Mouse (Mus musculus) right cerebral cortex, postnatal 4 days (tissue): Measurements from ENCODE around the gene Dnal1.
A peak's percentile ranks its signal among the peaks of the same experiment; 100 is the strongest.

Source experiments
- DNase-seq: peaks from one replicate; pipeline ENCODE4 v3.0.0-alpha.2; 2022

Gene Dnal1

DNA sequence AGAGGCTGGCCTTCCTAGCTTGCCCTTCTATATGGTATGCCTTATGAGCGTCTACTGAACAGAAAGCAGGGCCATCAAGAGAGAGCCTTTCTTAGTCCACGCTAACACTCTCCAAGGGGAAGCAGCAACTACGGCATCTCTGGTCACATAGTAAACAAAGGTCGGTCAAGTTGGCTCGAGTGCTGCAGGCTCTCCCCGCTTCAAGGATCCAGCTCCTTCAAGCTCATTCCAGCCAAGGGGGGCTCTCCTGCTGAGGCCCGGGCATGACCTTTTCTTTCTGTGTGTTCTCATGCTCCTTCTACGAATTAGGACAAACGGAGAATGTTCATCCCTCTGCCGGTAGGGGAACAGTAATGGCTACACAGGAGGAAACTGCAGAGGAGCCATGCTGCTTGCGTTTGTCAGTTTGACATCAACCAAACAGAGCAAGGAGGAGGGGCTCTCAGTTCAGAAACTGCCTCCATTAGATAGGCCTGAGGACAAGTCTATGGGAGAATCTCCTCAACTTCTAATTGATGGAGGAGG is 49.5 kb downstream of the Dnal1 start:
- DNase-seq, result no peak

DNA sequence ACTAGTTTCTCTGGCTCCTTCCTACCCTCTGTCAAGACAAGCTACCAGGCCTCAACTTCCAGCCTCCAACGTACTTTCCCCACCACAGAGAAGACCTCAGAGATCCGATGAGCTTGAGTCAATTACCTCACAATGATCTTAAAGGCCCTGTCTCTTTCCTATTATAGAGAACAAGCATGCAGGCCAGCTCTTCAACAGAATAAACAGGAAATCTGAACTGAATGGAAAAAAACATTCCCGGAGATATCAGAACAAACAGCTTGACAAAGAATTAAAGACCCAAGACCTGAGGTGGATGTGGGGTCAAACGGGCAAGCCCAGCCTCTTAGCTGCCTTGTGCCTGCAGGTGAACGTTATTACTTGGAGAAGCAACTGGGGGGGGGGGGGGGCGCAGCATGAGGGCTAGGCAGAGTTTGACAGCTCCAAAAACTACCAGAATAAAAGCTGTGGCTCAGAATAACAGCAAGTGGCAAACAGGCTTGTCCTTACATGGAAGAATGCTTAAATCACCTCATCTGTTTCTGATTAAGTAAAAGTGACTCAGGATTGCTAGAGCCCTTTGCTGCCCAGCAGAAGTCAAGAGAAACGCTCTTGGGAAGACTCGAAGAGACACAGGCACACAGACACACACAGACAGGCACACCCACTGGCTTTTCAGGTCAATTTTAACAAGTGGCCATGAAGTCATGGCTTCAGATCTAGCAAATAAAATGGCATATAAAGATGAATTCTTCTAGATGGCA is 51.6 kb downstream of the Dnal1 start:
- no peak for DNase-seq

DNA sequence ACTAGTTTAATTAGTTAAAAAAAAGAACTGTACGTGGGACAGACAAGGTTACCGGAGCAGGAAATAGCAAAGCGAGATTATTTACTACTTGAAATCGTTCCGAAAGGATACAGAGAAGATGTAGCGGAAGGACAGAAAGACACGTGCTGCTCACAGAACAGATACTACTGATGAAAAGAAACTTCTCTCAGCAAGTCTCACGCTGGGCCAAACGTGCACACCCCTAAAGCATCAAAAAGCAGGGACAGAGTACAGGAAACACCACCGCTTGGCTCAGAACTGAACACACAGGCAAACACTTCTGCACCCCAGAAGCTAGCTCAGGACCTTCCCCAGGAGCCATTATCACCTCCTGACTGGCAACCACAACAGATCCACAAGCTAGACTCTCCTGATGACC is 56.4 kb downstream of the Dnal1 start:
- DNase-seq, result no peak

DNA sequence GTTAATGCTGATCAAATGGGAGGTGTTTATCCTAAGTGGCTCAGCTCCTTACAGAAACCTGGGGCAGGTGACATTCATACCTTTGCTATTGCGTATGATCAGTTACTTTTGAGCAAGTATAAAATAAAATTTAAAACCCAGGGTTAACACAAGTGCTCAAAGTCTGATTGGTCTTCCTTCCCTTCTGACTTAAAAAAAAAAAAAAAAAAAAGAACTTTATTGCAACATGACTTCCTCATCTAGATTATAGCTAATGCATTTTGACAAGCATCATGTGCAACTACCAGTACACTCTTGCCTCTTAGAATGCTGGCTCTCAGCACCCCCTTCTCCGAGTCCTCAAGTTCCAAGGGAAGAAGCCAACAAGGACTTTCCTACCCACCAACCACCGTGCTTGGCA is 58.0 kb downstream of the Dnal1 start:
- no peak for DNase-seq

DNA sequence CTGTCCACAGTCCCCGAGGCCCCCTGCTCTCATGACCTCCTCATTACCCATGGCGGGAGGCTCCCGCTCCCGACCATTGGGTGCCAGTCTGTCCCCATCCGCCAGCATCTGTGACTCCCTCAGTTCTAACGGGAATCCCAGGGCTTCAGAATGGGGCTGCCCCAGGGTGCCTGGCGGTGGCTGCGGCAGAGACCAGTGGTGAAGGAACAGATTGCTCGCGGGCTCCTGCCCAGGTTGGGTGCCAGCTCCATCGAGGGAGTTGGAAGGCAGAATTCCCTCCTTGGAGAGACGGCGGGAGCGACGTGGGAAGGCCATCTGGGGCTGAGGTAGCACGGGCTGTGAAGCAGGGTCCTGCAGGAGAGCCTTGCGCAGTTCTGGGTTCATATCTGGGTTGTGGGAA is 58.7 kb downstream of the Dnal1 start:
- DNase-seq, result no peak

DNA sequence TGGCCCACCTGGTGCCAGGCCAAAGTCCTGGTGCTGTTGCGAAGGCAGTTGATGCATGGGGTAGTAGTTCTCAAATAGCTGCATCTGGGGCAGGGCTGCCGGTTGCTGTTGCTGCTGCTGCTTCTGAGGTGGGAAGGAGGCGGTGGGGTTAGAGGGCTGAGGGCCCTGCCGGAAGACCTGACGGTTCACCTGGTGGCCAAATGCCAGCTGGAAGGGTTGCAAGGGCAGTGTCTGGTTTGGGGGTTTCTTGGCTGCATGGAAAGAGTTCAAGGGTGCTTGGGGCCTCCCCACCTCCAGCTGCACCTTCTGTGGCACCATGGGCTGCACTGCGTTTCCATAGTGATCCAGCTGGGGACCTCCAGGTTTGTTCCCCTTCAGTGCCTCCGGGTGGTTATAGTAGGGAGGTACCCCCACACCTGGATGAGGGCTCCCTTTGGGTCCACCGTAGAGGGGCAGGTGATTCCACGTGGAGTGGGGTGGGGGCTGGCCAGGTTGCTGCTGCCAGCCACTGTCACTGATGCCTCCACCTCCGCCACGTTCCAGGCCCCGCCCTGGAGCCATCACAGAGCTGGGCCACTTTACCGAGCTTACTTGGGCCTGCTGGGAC is 59.2 kb downstream of the Dnal1 start:
- DNase-seq, result no peak

DNA sequence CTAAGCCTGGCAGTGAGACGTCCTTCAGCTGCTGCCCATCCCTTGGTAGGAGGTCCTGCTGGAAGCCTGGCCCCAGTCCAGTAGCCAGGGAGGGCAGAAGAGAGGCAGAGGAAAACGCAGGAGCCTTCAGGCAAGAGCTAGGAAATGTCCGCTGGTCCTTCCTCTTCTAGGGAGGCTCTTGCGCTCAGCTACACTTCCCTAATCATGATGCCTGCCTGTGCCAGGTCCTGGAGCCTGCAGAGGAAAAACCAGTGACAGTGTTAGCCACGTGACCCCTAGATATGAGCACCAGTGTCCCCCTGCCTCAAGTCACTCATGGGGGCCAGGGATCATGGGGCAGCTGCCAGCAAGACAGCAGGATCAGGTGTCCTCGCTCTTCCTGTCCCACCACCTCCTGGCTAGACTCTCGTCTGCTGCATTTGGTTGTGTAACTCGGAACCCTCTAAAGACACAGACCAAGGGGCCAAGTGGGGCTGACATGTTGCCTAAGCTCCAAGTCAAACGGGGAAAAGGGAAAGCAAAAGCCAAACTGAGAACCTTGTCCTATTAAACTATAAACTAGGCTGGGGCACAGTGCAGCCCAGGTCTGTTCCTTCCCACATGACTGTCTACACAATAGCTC is 60.1 kb downstream of the Dnal1 start:
- DNase-seq, result no peak

DNA sequence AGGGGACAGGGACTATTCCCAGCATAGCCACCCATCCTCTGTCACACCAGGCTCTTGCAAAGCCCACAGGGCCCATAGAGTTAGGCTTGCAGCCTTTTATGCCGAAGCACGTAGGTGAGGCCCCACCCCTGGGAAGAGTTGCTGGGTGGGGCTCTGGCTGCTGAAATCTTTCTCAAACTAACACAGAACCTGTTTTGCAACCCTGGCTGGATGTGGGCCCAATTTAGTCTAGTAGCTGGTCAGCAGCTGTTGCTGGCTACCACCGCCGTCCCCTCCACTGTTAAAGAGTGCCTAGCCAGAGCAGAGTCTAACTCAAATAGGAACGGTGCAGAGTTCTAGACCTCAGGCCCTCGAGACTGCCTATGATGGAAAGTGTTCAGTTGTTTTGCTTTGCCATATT is 60.7 kb downstream of the Dnal1 start:
- no peak for DNase-seq

DNA sequence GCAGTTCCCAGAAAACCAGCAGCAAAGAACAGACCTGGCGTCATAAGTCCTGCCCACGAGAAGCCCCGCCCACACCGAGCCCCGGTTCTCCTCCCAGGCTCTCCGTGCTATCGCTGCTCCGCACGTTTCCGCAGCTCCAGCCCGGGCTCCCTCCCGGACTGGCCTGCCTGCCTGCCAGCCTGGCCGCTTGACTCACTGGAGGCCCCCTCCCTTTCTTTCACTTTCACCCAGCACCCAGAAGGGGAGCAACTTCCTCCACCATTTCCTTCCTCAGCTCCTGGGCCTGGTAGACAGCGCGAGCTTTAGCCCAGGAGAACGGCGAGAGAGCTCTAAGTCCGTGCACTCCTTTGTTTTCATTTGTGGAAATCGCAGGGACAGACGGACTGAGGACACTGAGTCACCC is 61.5 kb downstream of the Dnal1 start:
- peak; percentile 76 for DNase-seq

DNA sequence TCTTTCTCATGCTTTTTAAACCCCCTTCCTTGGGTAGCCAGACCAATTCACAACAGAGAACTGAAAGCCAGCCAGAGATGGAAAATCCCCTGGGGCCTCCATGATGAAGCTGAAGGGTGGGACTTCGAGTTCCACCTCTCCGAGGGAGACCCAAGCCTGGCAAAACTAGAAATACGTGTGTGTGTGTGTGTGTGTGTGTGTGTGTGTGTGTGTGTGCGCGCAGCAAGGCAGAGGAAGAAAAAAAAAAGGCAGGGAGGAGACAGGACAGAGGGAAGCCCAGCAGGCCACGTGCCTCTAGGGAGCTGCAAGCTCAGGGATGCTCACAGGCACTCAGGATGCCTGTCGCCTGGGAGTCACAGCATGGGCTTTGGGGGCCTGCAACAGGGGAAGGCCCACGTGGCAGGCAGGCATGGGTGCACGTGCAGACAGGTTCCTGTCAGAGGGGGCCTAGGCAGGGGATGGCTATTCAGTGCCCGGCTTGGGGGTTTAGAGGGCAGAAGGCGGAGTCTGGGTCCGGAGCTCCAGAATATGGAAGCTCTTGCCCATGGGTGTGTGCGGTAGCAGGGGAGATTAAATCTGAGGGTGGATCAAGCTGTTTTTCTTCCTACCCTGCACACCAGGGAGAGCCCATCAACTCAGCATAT is 62.1 kb downstream of the Dnal1 start:
- peak; percentile 40 for DNase-seq

DNA sequence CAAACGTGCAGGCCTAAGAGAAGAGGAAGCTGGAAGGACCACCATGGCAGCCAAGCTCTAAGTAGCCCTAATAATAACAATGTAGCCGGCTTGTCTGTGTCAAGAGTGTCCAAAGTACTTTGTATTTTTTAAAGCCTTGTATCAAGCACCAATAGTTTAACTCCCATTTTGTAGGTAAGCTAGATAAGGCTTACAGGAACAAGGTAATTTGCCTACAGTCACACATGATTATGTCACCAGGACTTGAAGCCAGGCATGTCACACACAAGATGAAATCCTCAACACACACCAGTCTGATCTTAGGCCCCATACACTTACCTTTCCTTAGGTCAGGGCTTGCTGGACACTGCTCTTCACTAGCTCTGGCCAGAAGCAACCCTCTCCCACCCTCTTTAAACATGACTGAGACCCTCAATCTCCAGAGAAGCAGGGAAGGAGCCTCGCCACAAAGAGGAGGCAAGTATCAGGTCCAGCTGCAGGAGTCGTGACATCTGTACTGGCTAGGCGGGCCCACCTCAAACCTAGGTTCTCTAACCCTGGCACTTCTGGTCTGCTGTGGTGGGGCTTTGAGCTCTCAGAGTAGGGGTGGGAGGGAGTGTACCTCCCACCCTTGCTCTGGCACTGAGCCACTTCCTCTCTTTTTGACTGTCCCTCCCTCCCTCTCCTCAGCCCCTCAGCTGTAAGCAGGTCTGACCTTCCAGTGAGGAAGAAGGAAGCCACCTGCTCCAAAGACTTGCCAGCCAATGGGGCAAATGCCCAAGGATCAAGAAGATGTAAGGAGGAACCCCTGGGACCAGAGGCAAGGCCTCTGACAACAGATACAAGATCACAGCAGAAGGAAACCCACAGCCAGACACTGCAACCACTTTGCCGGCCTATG is 63.0 kb downstream of the Dnal1 start:
- no peak for DNase-seq

DNA sequence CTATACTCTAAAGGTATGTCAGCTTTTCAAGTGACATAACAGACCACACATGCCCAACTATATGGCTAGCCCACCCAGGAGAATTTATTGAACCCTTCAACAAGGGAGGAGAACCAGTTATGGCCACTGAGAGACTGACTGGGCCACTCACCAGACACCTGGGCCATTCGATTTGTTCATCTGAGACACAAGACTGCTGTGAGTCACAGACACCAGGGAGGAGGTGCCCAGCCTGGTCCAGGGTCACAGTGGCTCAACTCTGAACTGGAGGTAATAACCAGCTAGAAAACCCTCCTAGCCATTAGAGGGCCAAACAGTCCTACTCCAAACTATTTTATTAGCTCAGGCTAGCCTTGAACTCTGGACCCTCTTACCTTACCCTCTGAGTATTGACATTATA is 63.9 kb downstream of the Dnal1 start:
- DNase-seq, result no peak

DNA sequence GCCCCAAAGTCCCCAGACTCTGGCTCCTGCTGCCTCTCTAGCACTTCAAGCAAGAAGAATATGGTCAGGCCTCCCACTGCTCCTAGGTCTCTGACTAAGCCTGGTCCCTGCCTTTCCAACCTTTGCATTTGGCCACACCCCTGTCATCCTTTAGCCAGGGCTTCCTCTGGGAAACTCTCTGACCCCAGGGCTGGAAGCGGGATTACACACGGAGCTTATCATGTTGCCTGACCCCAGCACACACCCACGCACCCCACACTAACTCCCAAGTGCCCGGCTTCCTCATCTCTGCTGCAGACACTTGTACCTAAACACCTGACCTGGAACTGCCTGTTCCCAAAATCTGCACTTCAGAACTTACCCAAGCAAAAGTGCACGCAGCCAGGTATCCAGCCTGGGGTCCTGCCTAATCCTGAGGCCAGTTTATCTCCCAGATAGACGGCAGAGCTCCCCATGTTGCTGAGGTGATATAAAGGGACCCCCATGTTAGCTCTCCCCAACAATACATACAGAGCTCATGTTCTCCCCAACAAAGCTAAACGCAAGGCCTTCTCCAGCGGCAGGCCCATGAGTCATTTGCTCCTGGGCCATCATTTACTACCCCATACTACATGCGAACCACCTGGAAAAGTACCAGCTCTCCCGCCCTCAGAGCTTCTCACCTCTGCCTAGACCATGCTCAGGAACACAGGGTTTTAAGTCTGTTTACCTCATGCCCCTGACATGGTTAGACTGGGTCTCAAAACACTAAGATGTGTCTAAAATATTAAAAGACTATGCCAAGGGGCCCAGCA is 64.7 kb downstream of the Dnal1 start:
- no peak for DNase-seq

DNA sequence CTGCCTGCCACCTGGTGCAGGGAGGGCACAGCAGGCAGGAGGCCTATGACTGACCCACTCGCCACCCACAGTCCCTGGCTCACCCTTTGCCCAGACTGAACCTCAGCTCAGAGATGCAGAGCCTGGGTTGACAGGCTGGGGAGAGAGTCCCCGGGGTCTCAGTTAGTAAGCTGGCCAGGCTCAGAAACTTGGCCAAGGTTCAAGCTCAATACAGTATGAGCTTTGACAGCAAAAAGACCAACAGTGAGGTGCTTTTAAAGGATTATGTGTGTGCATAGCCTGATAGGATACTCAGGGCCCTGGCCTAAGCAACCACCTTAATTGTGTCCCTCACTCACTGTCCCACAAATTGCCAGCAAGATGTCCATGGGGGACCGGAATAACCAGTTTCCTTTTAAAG is 65.9 kb downstream of the Dnal1 start:
- no peak for DNase-seq

DNA sequence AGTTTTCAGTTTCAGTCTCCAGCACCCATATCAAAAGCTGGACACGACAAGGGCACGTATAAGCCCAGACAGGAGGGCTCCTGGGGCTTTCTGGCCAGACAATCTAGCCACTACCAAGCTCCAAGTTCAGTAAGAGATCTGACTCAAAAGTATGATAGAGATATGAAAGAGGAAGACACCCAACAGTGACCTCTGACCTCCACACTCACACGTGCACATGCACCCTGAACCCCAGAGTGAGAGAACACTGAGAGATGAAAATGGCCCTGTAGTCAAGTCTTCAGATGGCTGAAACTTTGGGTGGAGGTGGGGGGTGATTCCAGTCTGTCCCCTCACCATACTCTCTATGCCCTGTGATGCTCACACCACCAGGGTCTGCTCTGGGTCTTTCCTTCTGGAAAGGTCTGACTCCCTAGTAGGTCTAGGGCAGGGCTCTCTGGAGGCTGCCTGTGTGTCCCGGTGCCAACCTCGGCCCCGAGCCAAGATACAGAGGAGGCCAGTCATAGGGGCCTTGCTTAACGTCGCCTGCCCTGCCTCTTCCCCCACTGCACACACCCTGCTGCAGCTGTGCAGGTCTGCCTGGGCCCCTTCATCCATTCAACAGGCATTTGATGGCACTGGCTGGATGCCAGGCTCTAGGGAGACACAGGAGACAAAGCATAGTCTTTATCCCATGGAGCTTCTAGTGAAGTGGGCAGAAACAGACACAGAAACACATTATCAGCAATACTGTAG is 66.7 kb downstream of the Dnal1 start:
- DNase-seq, result peak; percentile 57

DNA sequence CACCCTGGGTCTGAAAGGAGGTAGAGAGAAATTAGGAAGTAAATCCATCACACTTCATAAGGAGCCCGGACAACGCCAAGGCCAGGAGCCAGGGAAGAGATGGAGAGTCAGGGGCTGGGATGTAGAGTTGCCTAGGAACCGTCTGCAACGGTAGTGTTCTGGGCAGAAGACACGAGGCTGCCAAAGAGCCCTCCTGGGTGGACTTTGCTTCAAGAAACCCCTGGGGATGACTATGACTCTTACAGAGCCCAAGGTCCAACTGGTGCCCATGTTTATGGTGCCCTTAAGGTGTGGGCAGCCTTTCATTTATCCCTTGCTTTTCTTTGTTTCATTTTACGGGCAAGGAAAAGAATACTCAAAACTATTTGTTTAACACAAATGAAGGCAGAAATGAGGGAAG is 67.8 kb downstream of the Dnal1 start:
- DNase-seq, result no peak

DNA sequence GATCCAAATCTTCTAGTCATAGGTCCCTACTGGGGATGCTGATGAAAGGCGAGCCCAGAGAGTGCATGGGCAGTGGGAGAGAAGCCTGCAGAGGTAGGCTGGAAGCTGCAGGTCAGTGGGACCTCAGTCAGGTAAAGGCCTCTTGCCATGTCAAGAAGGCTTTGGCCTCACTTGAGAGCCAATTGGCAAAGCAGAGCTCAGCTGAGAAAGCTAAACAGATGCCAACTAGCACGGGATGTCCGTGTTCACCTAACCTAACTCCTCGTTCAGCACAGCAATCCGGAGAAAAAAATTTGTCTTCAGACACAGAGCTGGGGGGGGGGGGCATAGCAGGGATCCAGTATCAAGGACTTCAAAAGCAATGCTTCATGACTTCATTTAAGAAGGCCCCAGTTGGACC is 70.8 kb downstream of the Dnal1 start:
- DNase-seq, result no peak

DNA sequence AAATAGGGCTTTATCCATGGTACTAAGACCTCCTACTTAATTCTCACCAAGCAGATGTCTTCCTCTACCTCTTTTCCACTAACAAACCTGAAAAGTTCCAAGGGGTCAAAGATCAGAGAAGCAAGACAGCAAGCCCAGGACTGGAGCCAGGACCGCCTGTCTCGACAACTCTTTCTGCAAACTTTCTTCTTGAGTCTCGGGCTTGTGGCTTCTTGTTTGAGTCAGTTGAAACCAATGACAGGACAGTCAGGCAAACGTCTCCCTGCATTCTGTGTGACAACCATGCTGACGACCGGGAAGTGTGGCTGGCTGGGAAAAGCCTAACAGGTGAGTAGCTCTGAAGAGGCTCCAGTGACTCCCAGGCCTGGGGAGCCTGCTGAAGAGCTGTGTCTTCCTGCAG is 71.4 kb downstream of the Dnal1 start:
- no peak for DNase-seq

DNA sequence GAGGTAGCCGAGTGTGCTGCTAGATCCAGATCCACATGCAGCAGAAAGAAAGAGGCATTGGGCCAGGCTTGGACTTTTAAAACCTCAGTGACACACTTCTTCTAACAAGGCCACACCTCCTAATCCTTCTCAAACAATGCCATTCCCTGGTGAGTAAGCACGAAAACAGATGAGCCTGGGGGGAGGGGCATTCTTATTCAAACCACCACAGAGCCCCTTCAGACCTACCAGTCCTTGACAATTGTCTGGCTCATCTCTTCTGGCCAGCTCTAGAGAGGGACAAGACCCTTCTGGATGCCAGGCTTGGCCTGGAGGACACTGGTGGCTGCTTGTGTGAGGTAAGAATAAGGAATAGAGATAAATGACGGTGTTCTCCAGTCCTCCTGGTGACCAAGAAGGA is 72.4 kb downstream of the Dnal1 start:
- no peak for DNase-seq

DNA sequence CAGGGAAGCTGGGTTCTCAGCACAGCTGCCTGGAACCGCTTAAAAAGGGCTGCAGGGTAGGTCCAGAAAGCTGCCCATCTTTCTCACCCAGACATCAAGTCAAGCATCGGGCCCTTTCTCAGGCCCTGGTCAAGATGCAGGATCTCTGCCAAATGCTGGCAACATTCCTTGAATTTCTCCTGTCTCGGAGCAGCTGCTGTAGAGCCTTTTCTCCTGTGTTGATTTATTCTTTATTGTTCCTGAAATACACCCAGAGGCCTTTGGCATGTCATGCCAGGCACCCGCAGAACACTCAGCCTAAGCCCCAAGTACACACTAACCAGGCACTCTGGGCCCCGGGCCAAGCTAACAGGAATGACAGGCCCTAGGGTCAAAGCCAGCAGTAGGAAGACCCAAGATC is 72.8 kb downstream of the Dnal1 start:
- no peak for DNase-seq
